Mouse (Mus musculus): ENCODE data around the gene Nln.

- TF ChIP-seq POLR2A (IDR thresholded peaks at IDR 0.05; ENCODE audit: low read depth, low read length) (no peak), CTCF (IDR thresholded peaks at IDR 0.05; ENCODE audit: extremely low read depth, insufficient read length, insufficient replicate concordance, low read depth, low read length) (no peak)
These were observed 17.7 kb downstream of the Nln start for GRCm38 (mm10) chr13:104091734-104092133.
